Mouse (Mus musculus) heart, adult 11 months (tissue): ENCODE data around the gene 1700012A03Rik.

Source experiments
- DNase-seq: peaks from one replicate; pipeline ENCODE4 v3.0.0; 2022

Gene 1700012A03Rik

GRCm38 (mm10) chr6:32049951-32050345 is at the start of gene 1700012A03Rik:
Gene 1700012A03Rik, plus strand, starts transcription at chr6:32050246.
- no peak for DNase-seq

- DNase-seq = peak; percentile 59
These were observed 45.8 kb upstream of the 1700012A03Rik start for GRCm38 (mm10) chr6:32004228-32004627.

- no peak for DNase-seq
These were observed 44.1 kb upstream of the 1700012A03Rik start for GRCm38 (mm10) chr6:32005914-32006313.

DNA sequence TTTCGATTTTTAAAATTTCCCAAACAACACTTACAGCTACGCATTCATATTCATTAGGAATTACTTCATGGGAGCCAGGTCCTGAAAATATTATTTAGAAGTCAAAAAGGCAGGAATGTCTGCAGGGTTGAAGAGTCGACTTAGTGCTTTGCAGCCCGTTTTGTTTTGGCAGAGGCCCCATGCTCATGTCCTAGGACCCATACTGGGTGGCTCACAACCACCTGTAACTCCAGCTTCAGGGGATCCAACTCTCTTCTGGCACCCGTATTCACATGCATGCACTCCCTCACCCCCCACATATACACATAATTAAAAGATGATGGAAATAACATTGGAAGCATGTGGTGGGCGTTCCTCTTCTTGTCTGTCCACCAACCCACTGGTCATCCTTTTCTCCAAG is 43.7 kb upstream of the 1700012A03Rik start:
- DNase-seq = peak; percentile 62

DNA sequence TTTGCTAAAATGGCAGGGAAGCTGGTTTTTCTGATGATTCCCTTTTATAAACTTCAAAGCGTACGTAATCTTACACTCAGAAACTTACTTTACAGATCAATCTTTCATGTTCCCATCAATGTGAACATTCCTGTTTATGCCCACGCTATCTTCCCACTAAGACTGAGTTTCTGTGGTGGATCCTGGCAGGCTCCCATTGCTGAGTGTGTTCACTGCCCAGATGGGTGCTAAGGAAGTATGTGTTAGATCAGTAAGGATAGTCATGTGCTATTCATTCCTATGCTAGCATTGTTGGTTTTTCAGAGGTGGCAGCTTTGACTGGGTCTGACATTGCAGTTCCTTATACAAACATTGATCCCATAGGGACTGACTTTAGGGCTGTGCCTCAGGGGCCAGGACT is 42.7 kb upstream of the 1700012A03Rik start:
- DNase-seq = no peak

DNA sequence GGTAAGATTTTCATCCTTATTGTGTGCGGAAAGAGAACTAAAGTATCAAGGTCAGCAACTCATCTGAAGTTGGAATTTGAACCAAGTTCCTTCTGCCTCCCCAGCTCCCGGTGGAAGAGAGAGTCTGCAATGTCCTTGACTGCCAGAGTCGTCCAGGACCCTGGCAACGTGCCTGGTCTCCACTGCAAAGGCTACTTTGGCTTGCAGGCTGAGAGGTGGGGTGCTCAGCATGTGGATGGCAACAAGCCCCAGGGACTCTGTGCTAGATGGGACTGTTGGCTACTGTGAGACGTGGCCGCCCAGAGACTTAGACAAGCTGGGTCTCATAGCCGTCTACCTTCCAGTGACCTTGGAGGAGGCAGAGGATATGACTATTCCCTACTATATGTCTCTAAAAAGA is 33.2 kb upstream of the 1700012A03Rik start:
- peak; percentile 95 for DNase-seq

DNA sequence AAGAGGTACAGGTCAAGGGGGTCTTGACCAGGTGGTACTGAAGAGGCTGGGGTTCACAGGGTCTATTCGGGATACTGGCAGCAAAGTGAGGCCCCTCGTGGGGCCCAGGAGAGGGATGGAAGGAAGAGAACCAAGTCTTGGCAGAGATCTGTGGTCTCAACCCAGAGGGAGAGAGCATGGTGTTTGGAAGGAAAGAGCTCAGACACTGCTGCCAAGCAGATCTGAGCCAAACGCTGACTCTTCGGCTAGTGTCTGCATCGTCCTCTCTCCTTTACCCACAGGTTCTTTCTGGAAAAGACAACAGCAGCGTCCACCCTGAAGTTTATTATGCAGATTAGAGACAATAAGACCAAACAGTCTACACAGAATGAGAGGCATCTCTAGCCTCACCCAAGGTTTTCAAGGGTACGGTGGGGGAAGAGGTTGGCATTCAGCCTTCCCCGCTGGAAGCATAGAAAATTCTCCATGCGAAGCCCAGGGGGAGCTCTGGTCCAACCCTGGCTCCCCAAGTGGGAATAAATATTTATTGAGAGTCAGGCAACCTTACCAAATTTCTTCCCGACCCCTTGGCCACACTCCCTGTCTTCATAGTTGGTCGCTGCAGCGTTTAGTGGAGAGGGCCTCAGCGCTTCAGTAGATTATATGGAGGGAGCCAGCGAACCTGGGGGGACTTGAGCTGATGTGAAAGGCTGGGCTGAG is 32.5 kb upstream of the 1700012A03Rik start:
- peak; percentile 92 for DNase-seq

DNA sequence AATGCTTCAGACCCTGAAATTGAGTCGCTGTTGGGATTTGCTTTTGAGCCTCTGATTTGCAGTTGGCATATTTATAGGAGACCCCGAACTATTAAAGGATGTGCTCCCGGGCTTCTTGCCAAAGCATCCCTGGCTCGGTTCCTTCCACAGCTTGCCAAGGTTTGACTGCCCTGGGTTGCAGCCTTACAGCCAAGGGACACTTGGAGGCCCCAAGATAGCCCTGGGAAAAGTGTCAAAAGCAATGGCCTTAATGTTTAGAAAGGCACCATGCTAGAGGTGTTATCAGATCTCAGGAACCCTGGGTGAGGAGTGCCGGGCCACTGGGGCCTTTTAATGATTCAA is 32.0 kb upstream of the 1700012A03Rik start:
- DNase-seq = peak; percentile 95

DNA sequence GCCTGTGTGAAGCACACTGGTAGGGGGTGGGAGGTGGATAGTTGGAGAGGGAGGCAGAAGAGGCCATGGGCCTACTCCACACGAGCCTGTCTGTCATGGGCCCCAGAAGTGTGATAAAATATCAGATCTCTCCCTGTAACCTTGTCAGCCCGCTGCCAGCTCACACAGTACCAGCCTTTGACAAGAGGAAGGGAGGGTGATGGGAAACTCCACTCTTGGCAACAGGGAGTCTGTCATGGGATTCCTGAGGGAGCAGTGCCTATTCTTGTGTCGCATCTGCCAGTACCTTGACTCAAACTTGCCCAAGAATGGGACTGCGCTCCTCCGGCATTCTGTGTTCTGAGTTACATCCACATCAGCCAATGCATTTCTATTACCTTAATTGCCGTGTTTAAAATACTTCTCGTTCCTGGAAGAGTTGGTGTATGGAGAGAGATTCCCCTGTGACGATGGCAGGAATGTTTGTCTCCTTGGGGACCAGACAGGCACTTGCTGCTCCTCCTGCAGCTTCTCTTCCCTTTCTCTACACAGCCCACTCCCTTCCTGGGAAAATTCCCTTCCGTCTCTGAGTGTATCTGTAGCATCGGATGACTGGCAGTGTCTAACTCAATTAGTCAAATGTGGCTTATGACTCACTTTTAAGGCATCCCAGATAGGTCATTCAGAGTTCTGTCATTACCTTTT is 28.1 kb upstream of the 1700012A03Rik start:
- peak; percentile 87 for DNase-seq

- no peak for DNase-seq
These were observed 27.5 kb upstream of the 1700012A03Rik start for GRCm38 (mm10) chr6:32022537-32022869.

GRCm38 (mm10) chr6:32028228-32029009 is 21.6 kb upstream of the 1700012A03Rik start:
- peak; percentile 71 for DNase-seq

- peak; percentile 70 for DNase-seq
These were observed 15.8 kb upstream of the 1700012A03Rik start for GRCm38 (mm10) chr6:32034226-32034625.

DNA sequence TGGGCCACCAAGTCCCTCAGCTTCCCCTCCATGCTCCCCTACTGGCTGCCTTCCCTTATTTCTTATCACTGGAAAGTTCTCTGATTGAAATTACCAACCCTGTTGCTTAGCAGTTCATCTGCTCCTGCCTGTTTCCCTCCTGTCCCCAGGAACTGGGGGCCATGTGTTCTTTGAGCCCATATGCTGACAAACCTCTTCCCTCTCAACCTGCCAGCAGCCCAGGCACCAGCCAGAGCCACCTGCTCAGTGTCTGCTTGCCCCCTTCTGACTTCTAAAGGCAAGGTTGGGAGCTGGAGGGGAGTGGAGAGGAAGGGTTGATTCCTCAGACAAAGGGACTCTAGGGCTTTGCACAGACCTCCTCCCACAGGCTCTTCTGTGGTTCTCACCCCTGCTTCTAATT is 4.7 kb upstream of the 1700012A03Rik start:
- DNase-seq = peak; percentile 53

DNA sequence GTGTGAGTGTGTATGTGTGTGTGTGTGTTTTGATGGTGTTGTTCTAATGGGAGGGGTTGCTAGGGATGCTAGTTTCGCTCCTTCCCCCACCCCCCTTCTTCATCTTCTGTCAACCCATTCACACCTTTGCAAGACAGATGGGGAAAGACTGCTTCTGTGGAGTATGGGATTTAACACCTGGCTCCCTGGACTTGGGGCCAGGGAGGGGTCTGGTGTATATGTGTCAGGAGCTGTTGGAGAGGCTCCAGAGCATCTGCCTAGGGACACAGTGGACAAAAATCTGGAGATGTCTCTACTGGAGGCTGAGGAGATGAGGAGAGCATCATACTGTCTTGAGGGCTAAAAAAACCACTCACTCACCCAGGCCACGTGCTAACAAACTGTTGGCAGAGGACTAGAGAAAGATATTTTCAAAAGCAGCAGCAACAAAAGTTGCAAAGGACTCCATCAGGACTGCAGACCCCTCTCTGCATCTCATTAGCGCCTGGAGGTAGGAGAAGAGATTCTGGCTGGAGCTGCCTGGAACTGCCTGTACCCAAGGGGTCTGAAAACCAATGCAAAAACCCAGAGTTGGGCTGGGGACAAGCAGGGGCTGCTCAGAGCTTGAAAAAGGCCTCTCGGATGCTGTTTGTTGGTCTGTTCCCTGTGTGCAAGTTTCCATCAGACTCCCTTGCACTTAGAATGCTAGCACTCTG is 643 bp upstream of the 1700012A03Rik start:
- peak; percentile 85 for DNase-seq

DNA sequence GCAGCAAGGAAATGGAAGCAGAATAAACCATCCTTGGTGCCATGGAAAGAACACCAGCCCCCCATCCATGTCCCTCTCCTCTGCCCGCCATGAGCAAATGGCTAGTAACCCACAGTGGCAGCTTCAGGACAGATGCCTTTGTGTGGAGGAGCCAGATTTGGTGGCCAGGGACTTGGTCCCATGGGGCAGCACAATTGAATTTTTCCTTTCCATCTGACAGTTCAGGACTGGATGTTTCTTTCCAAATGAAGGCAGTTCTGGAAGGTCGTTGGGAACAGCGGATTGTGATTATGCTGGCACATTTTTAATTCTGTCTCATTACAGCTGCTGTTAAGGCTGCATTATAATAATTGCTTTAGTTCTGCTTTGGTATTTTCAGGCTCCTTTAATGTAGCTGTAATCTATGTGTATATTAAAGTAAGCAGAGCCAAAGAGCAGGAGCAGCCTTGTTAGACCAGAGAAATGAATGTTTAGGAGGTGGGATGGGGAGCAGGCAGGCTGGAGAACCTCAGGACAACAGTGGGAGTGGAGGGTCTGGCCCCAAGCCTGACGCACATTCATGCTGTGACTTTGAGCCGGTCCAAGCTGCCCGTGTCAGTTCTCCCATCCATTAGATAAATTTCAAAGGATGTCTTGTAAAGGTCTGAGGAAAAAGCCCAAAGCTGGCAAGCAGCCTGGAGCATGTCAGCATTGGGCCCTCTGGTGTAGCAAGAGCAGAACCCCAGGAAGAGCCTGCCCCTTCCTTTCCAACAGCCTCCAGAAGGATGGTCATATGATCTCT is 2.3 kb downstream of the 1700012A03Rik start:
- DNase-seq = peak; percentile 82

DNA sequence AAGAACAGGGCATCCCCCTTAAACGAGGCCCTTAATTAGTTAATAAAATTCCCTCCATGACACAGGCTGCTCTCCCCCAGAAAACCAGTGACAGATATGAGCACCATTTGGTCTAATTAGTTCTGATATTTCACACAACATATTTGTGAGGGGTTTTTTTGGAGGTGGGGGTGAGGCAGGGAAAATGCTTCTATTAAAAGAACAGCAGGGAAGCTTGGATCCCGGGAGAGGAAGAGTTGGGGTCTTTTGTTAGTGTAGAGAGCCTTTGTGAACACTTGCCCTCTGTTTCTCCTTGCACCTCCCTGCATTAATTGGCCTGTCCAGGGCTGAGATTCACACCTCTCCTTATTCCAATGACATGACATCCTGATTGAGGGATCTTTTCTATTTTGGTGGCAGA is 6.5 kb downstream of the 1700012A03Rik start:
- peak; percentile 85 for DNase-seq

DNA sequence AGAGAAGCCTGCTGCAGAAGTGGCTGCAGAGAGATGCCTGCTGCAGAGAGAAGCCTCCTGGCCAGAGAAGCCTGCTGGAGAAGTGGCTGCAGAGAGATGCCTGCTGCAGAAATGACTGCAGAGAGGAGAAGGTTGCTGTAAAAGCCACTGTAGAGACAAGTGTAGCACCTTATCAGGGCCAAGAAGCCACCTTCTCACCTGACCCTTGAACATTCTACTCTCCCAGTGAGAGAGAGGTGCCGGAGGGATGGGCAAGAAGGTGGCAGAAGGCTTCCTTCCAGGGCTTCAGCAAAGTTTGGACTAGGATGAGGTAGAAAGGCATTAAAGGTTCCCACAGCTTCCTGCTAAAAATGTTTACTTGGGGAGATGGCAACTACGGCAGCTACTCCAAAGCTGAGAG is 8.5 kb downstream of the 1700012A03Rik start:
- DNase-seq = peak; percentile 55

DNA sequence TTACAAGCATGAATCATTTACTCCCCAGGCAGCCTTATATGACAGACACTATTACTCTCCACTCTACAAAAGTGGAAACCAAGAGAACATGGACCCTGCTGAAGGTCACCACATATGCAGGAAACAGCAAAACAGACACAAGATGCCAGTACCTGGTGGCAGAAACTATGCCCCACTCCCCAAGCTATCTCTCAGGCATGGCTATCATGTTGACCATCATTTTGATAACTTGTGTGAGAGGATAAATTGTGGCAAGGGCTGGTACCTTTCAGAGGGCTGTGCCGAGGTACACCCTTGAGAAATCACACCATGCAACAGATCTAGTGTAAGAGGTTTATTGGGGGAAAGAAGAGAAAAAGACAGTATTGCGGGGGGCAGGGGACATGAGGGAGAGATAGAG is 10.6 kb downstream of the 1700012A03Rik start:
- peak; percentile 56 for DNase-seq

GRCm38 (mm10) chr6:32061266-32061665 is 11.2 kb downstream of the 1700012A03Rik start:
- DNase-seq = peak; percentile 79

DNA sequence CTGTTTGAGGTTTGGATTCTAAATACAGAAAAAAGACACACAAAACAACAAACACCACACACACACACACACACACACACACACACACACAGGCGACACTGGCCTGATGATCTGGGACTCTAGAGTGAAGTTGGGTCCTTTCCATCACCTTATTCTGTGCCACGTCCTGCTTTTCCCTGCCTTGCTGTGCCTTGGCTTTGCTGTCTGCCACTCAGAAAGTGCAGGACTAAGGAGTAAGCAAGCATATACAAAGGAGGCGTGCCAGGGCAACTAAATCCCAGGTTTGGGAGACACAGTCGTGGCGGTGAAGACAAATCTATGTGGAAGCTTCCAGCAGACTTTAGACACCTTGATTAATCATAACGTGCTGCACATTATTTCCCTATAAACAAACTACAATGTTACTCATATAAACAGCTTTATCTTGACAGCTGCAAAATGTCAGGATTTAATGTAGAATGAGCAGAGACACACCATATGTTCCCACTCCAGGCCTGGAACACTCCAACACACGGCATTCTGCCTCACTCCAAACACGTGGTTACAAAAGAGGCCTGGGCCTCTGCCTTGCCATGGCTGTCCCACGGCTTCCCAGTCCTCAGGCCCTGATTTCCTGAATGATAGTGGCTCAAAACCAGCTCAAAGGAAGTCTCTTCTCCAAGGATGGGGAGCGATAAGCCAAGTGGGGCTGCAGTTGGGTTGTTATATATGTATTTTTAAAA is 15.9 kb downstream of the 1700012A03Rik start:
- DNase-seq = no peak

GRCm38 (mm10) chr6:32072161-32072560 is 22.1 kb downstream of the 1700012A03Rik start:
- DNase-seq = peak; percentile 92

- DNase-seq = no peak
These were observed 43.3 kb downstream of the 1700012A03Rik start for GRCm38 (mm10) chr6:32093312-32093711.
